Mouse (Mus musculus) megakaryocyte, embryonic 14.5 days (primary cell): ENCODE measurements around the gene Slc41a3. TPM values are rescaled to one million over a fixed set of nuclear protein-coding genes. Genes with fewer than 3 reads are reported as not detected.

Source experiments
- H3K27me3 ChIP-seq: replicated peaks from 2 replicates; pipeline ENCODE3; 2012; ENCODE audit warnings: inconsistent platforms
- H3K36me3 ChIP-seq: replicated peaks from 2 replicates; pipeline ENCODE3; 2012; ENCODE audit warnings: low read length, inconsistent platforms, mixed read lengths
- H3K4me1 ChIP-seq: 2 replicates; pipeline ENCODE4 v1.6.1; 2012; ENCODE audit warnings: inconsistent platforms
- H3K4me3 ChIP-seq: replicated peaks from 2 replicates; pipeline ENCODE3; 2012; ENCODE audit warnings: moderate library complexity, mild to moderate bottlenecking, inconsistent platforms
- H3K9me3 ChIP-seq: 2 replicates; pipeline ENCODE4 v1.6.1; 2012; ENCODE audit warnings: inconsistent platforms
- FLI1 ChIP-seq: IDR thresholded peaks from 2 replicates; pipeline ENCODE4 v1.6.1; 2012; ENCODE audit warnings: low read length, inconsistent platforms, mixed read lengths
- GATA1 ChIP-seq: IDR thresholded peaks from 3 replicates; pipeline ENCODE4 v1.6.1; 2012; ENCODE audit warnings: mixed read lengths, low read length, inconsistent platforms, borderline replicate concordance
- polyA plus RNA-seq: library from polyadenylated mRNA; stranded (reverse); fragments of >175 nt; gene quantifications from 2 replicates; pipeline ENCODE4 v1.2.3, GENCODE M21; 2012; ENCODE audit warnings: low replicate concordance; ENCODE audit not compliant: insufficient read depth

Slc41a3 gene
- polyA plus RNA-seq, 1 experiment, result 13.2 TPM

DNA sequence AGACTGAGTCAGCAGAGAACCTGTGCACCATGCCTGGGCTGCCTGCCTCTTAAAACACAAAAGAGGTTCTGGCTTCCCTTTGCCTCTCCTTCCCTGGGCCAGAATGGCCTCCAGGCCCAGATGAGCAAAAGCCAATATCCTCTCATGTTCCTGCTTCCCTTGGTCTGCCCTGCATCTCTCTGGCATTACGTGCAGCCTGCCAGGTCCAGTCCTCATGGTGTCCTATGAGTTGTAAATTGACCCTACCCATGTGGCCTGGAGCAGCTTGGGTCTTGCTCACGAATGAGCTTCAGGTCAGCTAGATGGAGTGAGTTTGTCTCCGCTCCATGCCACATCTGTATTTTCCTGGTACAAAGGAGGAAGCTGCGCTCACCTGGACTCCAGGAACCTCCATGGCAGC, 7.5 kb upstream of the Slc41a3 start:
- Histone ChIP-seq H3K36me3 (peaks cover 72% of the 10 kb centered on the region), H3K4me1 (peaks cover 30% of the 10 kb centered on the region), H3K4me3 (no peak overlapping the region), H3K27me3 (peaks cover 67% of the 10 kb centered on the region), H3K9me3 (peaks cover 26% of the 10 kb centered on the region)
- TF ChIP-seq GATA1, result no peak
- TF ChIP-seq FLI1, result no peak

DNA sequence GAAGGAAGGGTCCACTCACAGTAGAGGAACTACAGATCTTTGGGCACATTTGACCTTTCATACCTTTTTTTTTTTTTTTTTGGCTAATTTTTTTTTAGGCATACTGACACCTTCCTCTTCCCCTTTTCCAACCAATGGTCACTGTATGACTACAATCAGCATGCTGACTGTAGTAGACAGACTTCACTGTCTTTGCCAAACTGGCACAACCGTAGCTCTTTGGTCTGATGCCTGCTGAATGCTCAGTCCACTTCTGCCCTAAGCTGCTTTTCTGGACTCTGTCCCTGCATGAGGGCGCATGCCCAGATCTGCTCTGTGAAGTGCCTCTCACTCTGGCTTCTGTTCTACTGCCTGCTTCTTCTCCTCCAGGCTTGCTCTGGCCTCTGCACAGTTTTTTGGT, 6.9 kb upstream of the Slc41a3 start:
- no peak overlapping the region for H3K4me3 ChIP-seq
- H3K4me1 ChIP-seq, result peaks cover 34% of the 10 kb centered on the region
- H3K27me3 ChIP-seq, result peaks cover 62% of the 10 kb centered on the region
- peaks cover 26% of the 10 kb centered on the region for H3K9me3 ChIP-seq
- TF ChIP-seq FLI1, result no peak
- H3K36me3 ChIP-seq, result peaks cover 66% of the 10 kb centered on the region

DNA sequence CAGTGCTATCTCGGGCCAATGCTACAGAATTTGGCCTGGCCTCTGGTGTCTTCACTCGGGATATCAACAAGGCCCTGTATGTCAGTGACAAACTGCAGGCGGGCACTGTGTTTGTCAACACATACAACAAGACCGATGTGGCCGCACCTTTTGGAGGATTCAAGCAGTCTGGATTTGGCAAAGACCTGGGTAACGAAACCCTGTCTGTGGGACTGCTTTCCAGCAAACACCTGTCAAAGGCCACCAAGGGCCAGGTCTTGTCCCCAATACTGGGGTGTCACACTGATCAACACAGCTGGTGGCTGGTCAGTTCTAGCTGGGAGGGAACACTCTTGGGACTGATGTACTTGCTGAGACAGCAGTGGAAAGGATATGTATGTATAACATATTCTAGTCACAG, 6.3 kb upstream of the Slc41a3 start:
- Histone ChIP-seq H3K27me3 (peaks cover 56% of the 10 kb centered on the region), H3K9me3 (peaks cover 26% of the 10 kb centered on the region), H3K4me1 (peaks cover 34% of the 10 kb centered on the region), H3K36me3 (peaks cover 60% of the 10 kb centered on the region), H3K4me3 (no peak overlapping the region)
- no peak for TF ChIP-seq FLI1

DNA sequence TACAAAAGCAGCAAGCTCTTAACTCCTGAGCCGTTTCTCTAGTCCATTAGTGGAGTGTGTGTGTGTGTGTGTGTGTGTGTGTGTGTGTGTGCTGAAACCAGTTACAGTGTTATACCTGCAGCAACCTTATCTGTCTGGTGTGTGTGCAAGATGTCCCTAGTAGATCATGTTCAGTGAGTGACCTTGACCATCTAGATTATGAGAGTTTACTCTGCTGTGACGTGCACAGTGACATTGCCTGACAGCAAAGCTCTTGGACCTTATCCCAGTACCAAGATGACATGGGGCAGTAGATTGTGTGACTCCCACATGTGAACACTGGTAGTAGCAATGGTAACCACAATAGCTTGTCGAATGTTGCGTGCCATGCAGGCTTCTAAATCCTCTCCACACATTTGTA, 4.2 kb upstream of the Slc41a3 start:
- Histone ChIP-seq H3K4me1 (peaks cover 49% of the 10 kb centered on the region), H3K4me3 (peak overlapping the region; percentile 14), H3K36me3 (peaks cover 39% of the 10 kb centered on the region), H3K9me3 (peaks cover 13% of the 10 kb centered on the region), H3K27me3 (peaks cover 40% of the 10 kb centered on the region)
- TF ChIP-seq GATA1 (no peak), FLI1 (no peak)

GRCm38 (mm10) chr6:90601736-90602135, 2.8 kb upstream of the Slc41a3 start:
- Histone ChIP-seq H3K27me3 (peaks cover 32% of the 10 kb centered on the region), H3K4me3 (no peak overlapping the region), H3K36me3 (peaks cover 25% of the 10 kb centered on the region), H3K4me1 (peaks cover 63% of the 10 kb centered on the region), H3K9me3 (no peaks in the 10 kb centered on the region)
- TF ChIP-seq FLI1 (no peak), GATA1 (no peak)

DNA sequence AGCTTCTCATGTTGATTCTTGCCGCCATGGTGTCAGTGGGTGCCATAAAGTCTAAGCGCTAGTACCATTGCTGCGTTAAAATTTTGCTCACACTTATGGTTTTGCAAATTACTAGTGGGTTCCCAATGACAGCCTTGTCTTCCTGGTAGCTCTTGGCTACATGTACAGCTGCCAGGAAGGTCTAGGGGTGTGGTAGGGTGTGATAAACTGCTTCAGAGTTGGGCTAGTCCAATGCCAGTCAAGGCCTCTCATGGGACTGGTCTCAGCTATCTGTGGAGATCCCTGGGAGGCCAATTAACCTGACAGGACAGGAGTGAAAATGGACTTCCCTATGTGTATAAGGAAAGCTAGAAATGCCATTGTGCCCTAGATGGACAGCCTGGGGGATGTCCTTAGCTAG, 2.2 kb upstream of the Slc41a3 start:
- TF ChIP-seq GATA1 (no peak), FLI1 (no peak)

GRCm38 (mm10) chr6:90603126-90603525, 1.4 kb upstream of the Slc41a3 start:
- TF ChIP-seq GATA1 (no peak), FLI1 (no peak)
- Histone ChIP-seq H3K36me3 (peaks cover 14% of the 10 kb centered on the region), H3K4me3 (no peak overlapping the region), H3K27me3 (peaks cover 26% of the 10 kb centered on the region), H3K9me3 (no peaks in the 10 kb centered on the region), H3K4me1 (peaks cover 76% of the 10 kb centered on the region)

More for the DNA sequence above, 2.2 kb upstream of the Slc41a3 start:
- H3K36me3 ChIP-seq, result peaks cover 20% of the 10 kb centered on the region
- peaks cover 27% of the 10 kb centered on the region for H3K27me3 ChIP-seq
- peaks cover 68% of the 10 kb centered on the region for H3K4me1 ChIP-seq
- no peaks in the 10 kb centered on the region for H3K9me3 ChIP-seq
- H3K4me3 ChIP-seq, result no peak overlapping the region

- peak overlapping the region; percentile 99 for H3K4me3 ChIP-seq
- TF ChIP-seq FLI1 (no peak), GATA1 (no peak)
- H3K36me3 ChIP-seq, result peaks cover 10% of the 10 kb centered on the region
- H3K27me3 ChIP-seq, result peaks cover 16% of the 10 kb centered on the region
- H3K9me3 ChIP-seq, result no peaks in the 10 kb centered on the region
- peaks cover 82% of the 10 kb centered on the region for H3K4me1 ChIP-seq
These were observed 395 bp upstream of the Slc41a3 start for GRCm38 (mm10) chr6:90604130-90604529.

DNA sequence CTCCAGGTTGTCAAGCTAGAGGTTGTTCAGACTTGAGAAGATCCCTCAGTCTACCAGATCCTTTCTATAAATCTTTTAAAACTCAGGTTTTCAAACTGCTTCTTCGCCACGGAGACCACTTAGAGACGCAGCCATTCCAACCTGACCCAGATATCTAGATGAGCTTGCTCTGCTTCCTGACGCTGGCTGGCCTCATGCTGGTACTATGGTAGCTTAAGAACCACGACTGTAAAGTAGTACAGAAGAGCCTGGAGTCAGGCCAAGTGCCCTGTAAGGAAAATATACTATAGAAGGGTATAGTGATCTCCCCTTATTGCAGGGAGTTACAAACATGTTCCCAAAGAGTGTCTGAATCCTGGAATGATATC, 757 bp downstream of the Slc41a3 start:
- TF ChIP-seq FLI1 (no peak), GATA1 (no peak)
- Histone ChIP-seq H3K4me1 (peaks cover 92% of the 10 kb centered on the region), H3K9me3 (no peaks in the 10 kb centered on the region), H3K27me3 (peaks cover 9% of the 10 kb centered on the region), H3K4me3 (peak overlapping the region; percentile 99), H3K36me3 (peaks cover 6% of the 10 kb centered on the region)

- peaks cover 90% of the 10 kb centered on the region for H3K4me1 ChIP-seq
- TF ChIP-seq GATA1 (no peak), FLI1 (no peak)
- H3K9me3 ChIP-seq, result no peaks in the 10 kb centered on the region
- peaks cover 3% of the 10 kb centered on the region for H3K27me3 ChIP-seq
- peaks cover 7% of the 10 kb centered on the region for H3K36me3 ChIP-seq
- H3K4me3 ChIP-seq, result peak overlapping the region; percentile 79
These were observed 2.0 kb downstream of the Slc41a3 start for GRCm38 (mm10) chr6:90606538-90606937.

DNA sequence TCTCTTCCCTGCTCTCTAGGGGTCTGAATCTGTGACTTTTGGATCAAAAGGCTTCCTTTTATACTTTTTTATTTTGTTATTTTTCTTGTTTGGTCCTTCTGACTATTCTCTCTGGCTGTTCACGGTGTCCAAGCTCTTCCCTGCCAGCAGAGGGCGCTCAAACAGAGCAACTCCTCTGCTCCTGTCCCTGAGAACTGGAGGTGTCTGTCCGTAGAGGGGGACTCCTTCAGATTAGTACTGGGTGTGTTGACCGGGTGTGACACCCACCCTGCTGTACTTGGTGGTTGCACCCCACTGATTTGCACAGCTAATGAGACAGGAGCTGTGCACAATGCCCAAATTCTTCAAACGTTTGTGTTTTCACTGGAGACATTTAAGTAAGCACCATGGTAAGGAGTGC, 2.7 kb downstream of the Slc41a3 start:
- Histone ChIP-seq H3K4me1 (peaks cover 90% of the 10 kb centered on the region), H3K9me3 (no peaks in the 10 kb centered on the region), H3K4me3 (no peak overlapping the region), H3K27me3 (no peaks in the 10 kb centered on the region), H3K36me3 (peaks cover 14% of the 10 kb centered on the region)
- TF ChIP-seq GATA1, result no peak
- TF ChIP-seq FLI1, result no peak
